Mouse (Mus musculus) testis, adult 2 months (tissue): ENCODE results near the gene Asb15. TPM values are rescaled to one million over a fixed set of nuclear protein-coding genes. Genes with fewer than 3 reads are reported as not detected.

Source experiments
- H3K27ac ChIP-seq: fragments of 200-500 bp; 2 replicates; pipeline ENCODE4 v1.5.1; 2012; ENCODE audit warnings: low read depth, low read length; ENCODE audit not compliant: control insufficient read depth, insufficient read depth
- H3K27me3 ChIP-seq: fragments of 200-500 bp; 2 replicates; pipeline ENCODE4 v1.6.1; 2012; ENCODE audit warnings: mild to moderate bottlenecking, low read length, moderate library complexity; ENCODE audit not compliant: control insufficient read depth, insufficient read depth
- H3K36me3 ChIP-seq: fragments of 200-500 bp; 2 replicates; pipeline ENCODE4 v1.6.1; 2012; ENCODE audit warnings: mild to moderate bottlenecking, low read length; ENCODE audit not compliant: control insufficient read depth, insufficient read depth
- H3K4me1 ChIP-seq: fragments of 200-500 bp; 2 replicates; pipeline ENCODE4 v1.6.1; 2012; ENCODE audit warnings: low read length; ENCODE audit not compliant: control insufficient read depth, insufficient read depth
- H3K4me3 ChIP-seq: fragments of 200-500 bp; 2 replicates; pipeline ENCODE4 v1.5.1; 2012; ENCODE audit warnings: low read depth, mild to moderate bottlenecking, low read length, moderate library complexity, mixed read lengths; ENCODE audit not compliant: control insufficient read depth
- CTCF ChIP-seq: fragments of 200-500 bp; IDR thresholded peaks from 2 replicates; pipeline ENCODE4 v1.5.1; 2012; ENCODE audit warnings: low read depth, mild to moderate bottlenecking, inconsistent platforms, low read length, moderate library complexity; ENCODE audit not compliant: control insufficient read depth, insufficient read depth, insufficient replicate concordance
- POLR2A ChIP-seq: fragments of 200-500 bp; IDR thresholded peaks from 2 replicates; pipeline ENCODE4 v1.6.1; 2012; ENCODE audit warnings: low read depth, mild to moderate bottlenecking, inconsistent platforms, low read length, moderate library complexity; ENCODE audit not compliant: control insufficient read depth
- polyA plus RNA-seq: library from polyadenylated mRNA; depleted of rRNA; stranded (reverse); fragments of >200 nt; gene quantifications from 2 replicates; pipeline ENCODE4 v1.2.3, GENCODE M21; 2012

Gene Asb15
- polyA plus RNA-seq, 1 experiment = 24.3 TPM

- Histone ChIP-seq H3K4me3 (no peak overlapping the region), H3K4me1 (peaks cover 2% of the 10 kb centered on the region; the same call in 1 of the 2 replicates), H3K36me3 (no peaks in the 10 kb centered on the region), H3K27ac (no peak overlapping the region), H3K27me3 (no peaks in the 10 kb centered on the region)
- TF ChIP-seq CTCF = no peak
- TF ChIP-seq POLR2A = no peak
These were observed 41.0 kb downstream of the Asb15 start for GRCm38 (mm10) chr6:24568963-24569362.

GRCm38 (mm10) chr6:24569711-24570110, 41.8 kb downstream of the Asb15 start:
- TF ChIP-seq POLR2A = no peak
- TF ChIP-seq CTCF = no peak
- Histone ChIP-seq H3K27me3 (no peaks in the 10 kb centered on the region), H3K4me3 (no peak overlapping the region), H3K36me3 (no peaks in the 10 kb centered on the region), H3K27ac (no peak overlapping the region), H3K4me1 (peaks cover 2% of the 10 kb centered on the region; the same call in 1 of the 2 replicates)

- TF ChIP-seq CTCF (no peak), POLR2A (no peak)
- H3K27me3 ChIP-seq = no peaks in the 10 kb centered on the region
- H3K4me1 ChIP-seq = peaks cover 2% of the 10 kb centered on the region; the same call in 1 of the 2 replicates
- H3K4me3 ChIP-seq = no peak overlapping the region
- H3K36me3 ChIP-seq = no peaks in the 10 kb centered on the region
- no peak overlapping the region for H3K27ac ChIP-seq
These were observed 42.3 kb downstream of the Asb15 start for GRCm38 (mm10) chr6:24570278-24570677.

- H3K4me1 ChIP-seq = peaks cover 2% of the 10 kb centered on the region; the same call in 1 of the 2 replicates
- H3K4me3 ChIP-seq = no peak overlapping the region
- H3K36me3 ChIP-seq = no peaks in the 10 kb centered on the region
- no peak overlapping the region for H3K27ac ChIP-seq
- TF ChIP-seq CTCF = no peak
- no peak for TF ChIP-seq POLR2A
- H3K27me3 ChIP-seq = no peaks in the 10 kb centered on the region
These were observed 43.2 kb downstream of the Asb15 start for GRCm38 (mm10) chr6:24571126-24571525.

- TF ChIP-seq POLR2A (no peak), CTCF (no peak)
- Histone ChIP-seq H3K36me3 (no peaks in the 10 kb centered on the region), H3K4me1 (peaks cover 2% of the 10 kb centered on the region; the same call in 1 of the 2 replicates), H3K27me3 (no peaks in the 10 kb centered on the region), H3K27ac (no peak overlapping the region), H3K4me3 (no peak overlapping the region)
These were observed 44.5 kb downstream of the Asb15 start for GRCm38 (mm10) chr6:24572431-24572830.

GRCm38 (mm10) chr6:24573319-24573718, 45.4 kb downstream of the Asb15 start:
- TF ChIP-seq POLR2A (no peak), CTCF (no peak)
- Histone ChIP-seq H3K27ac (no peak overlapping the region), H3K36me3 (no peaks in the 10 kb centered on the region), H3K27me3 (no peaks in the 10 kb centered on the region), H3K4me1 (peaks cover 2% of the 10 kb centered on the region; the same call in 1 of the 2 replicates), H3K4me3 (no peak overlapping the region)

GRCm38 (mm10) chr6:24583456-24583855, 55.5 kb downstream of the Asb15 start:
- Histone ChIP-seq H3K4me1 (no peaks in the 10 kb centered on the region), H3K4me3 (no peak overlapping the region), H3K36me3 (no peaks in the 10 kb centered on the region), H3K27me3 (no peaks in the 10 kb centered on the region), H3K27ac (no peak overlapping the region)
- no peak for TF ChIP-seq POLR2A
- TF ChIP-seq CTCF = no peak
